Mouse (Mus musculus) megakaryocyte-erythroid progenitor cell, adult 5 weeks (primary cell): ENCODE measurements around the gene Gm10643. TPM values are rescaled to one million over a fixed set of nuclear protein-coding genes. Genes with fewer than 3 reads are reported as not detected.

Experiments used
- polyA plus RNA-seq: library from polyadenylated mRNA; stranded (reverse); fragments of >175 nt; gene quantifications from 2 replicates; pipeline ENCODE4 v1.2.3, GENCODE M21; 2012

The Gm10643 gene
- polyA plus RNA-seq: 0.06 and 0.25 TPM in 2 replicates

GRCm38 (mm10) chr8:84065037-84065436 lies at the start of gene Gm10643:
Gm10643 (minus strand) TSS chr8:84065137.

DNA sequence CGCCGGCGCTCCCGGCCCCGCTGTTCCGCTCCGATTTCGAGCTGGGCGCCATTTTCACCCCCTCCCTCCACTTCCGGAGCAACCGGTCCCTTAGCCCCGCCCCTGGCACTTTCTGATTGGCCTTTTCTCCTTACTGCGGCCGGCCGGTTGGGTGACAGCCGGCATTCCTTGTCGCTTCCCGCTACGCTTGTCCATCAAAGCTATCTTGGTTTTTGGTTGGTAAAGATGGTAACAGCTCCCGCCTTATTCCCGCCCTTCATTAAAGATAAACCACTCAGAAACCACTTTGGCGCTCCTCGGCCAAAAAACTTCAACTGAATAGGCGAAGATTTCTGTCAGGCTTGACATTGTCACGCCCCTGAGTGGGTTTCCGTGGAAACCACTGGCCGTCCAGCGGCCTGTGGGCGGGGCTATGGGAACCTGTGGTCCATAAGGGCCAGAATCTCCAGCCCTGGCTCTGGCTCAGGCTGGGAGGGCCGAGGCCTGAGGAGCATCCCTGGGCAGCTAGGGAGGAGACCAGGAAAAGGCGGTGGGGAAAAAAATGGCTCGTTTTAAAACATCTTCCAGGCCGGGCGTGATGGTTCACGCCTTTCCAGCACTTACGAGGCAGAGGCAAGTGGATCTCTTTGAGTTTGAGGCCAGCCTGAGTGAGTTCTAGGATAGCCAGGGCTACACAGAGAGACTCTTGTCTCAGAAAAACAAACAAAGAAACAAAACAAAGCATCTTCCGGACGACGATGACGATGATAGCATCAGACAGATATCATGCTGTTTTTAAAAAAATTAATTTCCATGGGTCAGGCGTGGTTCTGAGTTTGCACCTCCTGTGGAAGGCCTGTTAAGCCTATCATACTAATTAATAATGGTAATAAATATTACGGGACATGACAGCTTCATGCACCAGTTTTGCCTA lies 40.0 kb upstream of the Gm10643 start, which contains the start of gene Dcaf15:
Dcaf15 (minus strand) TSS at position 72 of the 913 bp plus-strand sequence.

GRCm38 (mm10) chr8:84066291-84066930 lies 1.5 kb upstream of the Gm10643 start, which contains the start of gene Rfx1:
Rfx1 (plus strand) TSS chr8:84066834.

DNA sequence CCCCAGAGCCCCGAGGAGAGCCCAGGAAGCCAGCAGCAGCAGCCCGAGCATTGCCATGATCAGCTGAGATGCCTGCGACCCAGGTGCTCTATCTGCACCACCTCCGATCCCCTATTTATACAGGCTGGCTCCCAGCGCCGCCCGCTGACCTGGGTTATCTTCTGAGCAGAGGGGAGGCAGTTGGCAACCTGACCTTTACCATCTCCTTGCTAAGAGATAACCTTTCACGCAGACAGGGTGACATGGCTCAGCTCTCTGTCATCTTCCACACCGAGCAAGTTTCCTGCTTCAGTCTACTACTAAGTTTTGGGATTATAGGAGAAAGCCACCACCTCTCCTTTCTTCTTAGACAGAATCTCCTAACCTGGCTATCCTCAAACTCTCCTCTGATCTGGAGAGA lies 20.0 kb downstream of the Gm10643 start, which contains the start of gene Rln3:
Rln3 (minus strand) TSS at position 101 of the 400 bp plus-strand sequence.

DNA sequence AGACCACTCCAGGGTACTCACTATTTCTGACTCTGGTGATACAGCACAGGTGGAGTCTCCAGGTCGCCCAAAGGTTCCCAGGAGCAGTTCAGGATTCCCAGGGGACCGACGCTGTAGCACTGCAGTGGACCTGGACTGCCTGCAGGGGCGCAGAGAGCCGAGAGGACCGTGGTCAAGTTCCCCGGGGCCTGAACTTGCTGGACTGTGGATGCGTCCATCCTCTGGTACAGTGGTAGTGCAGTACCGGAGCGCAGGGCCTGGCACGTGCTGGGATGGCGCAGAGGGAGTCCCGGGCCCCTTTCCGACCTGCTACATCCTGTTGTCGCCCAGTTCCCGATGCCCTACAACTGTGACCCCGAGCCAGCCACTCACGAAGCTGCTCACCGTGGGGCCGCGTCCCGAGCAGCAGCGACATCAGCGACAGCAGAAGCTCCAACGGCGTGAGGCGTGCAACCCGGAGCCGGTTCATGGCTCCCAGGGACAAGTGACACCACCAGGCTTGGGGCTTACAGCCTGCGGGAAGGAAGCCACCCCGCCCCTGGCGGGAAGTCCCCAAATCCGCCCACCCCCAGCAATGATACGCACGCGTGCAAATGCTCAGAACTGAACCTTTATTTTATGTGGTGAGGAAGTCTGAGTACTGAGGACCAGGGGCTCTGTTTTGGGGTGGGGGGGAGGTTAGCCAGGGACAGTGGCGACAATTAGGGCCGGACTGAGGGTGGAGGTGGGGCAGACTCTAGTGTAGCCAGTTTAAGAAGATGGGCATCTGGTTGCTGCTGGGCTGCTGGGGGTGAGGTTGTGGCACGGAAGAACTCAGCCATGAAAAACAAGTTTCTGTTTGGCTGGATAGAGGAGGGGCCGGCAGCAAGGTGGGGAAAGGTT lies 22.6 kb downstream of the Gm10643 start, which contains the start of gene Il27ra:
Il27ra (minus strand) TSS at position 524 of the 882 bp plus-strand sequence.

GRCm38 (mm10) chr8:84021096-84021495 lies 43.8 kb downstream of the Gm10643 start, which contains the start of gene Palm3:
Palm3 (plus strand) TSS chr8:84021471.

Other genes starting within 250 kb of the Gm10643 start
- 12.8 and 26.7 TPM in 2 replicates for gene Adgrl1, start 165.0 kb downstream of the Gm10643 start, polyA plus RNA-seq
- gene Gm10644, start 109.9 kb downstream of the Gm10643 start, polyA plus RNA-seq: 0.03 TPM in 1 of 2 replicates, not detected in the other
- 177 and 220 TPM in 2 replicates for gene Asf1b, start 109.6 kb downstream of the Gm10643 start, polyA plus RNA-seq
- gene Prkaca, start 92.1 kb downstream of the Gm10643 start, polyA plus RNA-seq: 21.8 and 27.0 TPM in 2 replicates
- 183 and 218 TPM in 2 replicates for gene Samd1, start 67.5 kb downstream of the Gm10643 start, polyA plus RNA-seq
- 0.54 and 0.89 TPM in 2 replicates for gene 1700067K01Rik, start 63.6 kb downstream of the Gm10643 start, polyA plus RNA-seq
- gene 2210011C24Rik, start 53.0 kb downstream of the Gm10643 start, polyA plus RNA-seq: 0.04 and 0.16 TPM in 2 replicates
- 0.11 and 0.31 TPM in 2 replicates for gene Palm3, start 43.7 kb downstream of the Gm10643 start, polyA plus RNA-seq
- gene Il27ra, start 22.5 kb downstream of the Gm10643 start, polyA plus RNA-seq: 6.6 and 10.7 TPM in 2 replicates
- 0.18 TPM in 1 of 2 replicates, not detected in the other for gene Rln3, start 20.1 kb downstream of the Gm10643 start, polyA plus RNA-seq
- gene Rfx1, start 1.7 kb upstream of the Gm10643 start, polyA plus RNA-seq: 44.9 and 58.5 TPM in 2 replicates
- 52.7 and 58.9 TPM in 2 replicates for gene Dcaf15, start 39.6 kb upstream of the Gm10643 start, polyA plus RNA-seq
- gene Podnl1, start 60.9 kb upstream of the Gm10643 start, polyA plus RNA-seq: 0.76 and 1.00 TPM in 2 replicates
- 33.0 and 37.0 TPM in 2 replicates for gene Cc2d1a, start 82.8 kb upstream of the Gm10643 start, polyA plus RNA-seq
- gene 4930432K21Rik, start 82.9 kb upstream of the Gm10643 start, polyA plus RNA-seq: 0.84 and 1.5 TPM in 2 replicates
- gene Nanos3, start 120.1 kb upstream of the Gm10643 start, polyA plus RNA-seq: 6.1 and 12.7 TPM in 2 replicates
- 29.6 and 37.8 TPM in 2 replicates for gene Zswim4, start 171.9 kb upstream of the Gm10643 start, polyA plus RNA-seq
- gene D8Ertd738e, start 184.6 kb upstream of the Gm10643 start, polyA plus RNA-seq: 250 and 284 TPM in 2 replicates
- gene Mri1, start 192.2 kb upstream of the Gm10643 start, polyA plus RNA-seq: 122 and 142 TPM in 2 replicates
- 10.8 and 14.5 TPM in 2 replicates for gene Ccdc130, start 205.2 kb upstream of the Gm10643 start, polyA plus RNA-seq